Mouse (Mus musculus) kidney, postnatal 0 days (tissue): ENCODE data around the gene Il10. TPM values are rescaled to one million over a fixed set of nuclear protein-coding genes. Genes with fewer than 3 reads are reported as not detected.

Experiments
- ATAC-seq: fragments of 200-750 bp; cut with Nextera tagmentation; replicated peaks from 2 replicates; pipeline ENCODE4 v1.8.0; 2017; ENCODE audit warnings: low read depth, moderate number of reproducible peaks, moderate TSS enrichment, moderate library complexity; ENCODE audit not compliant: low FRiP score
- DNase-seq: peaks from one replicate; pipeline ENCODE4 v3.0.0-alpha.2; 2016; ENCODE audit warnings: low spot score
- H3K27ac ChIP-seq: fragments of 300-500 bp; sonication (generic); 2 replicates; pipeline ENCODE4 v1.5.1; 2014; ENCODE audit warnings: mild to moderate bottlenecking
- H3K27me3 ChIP-seq: fragments of 300-500 bp; sonication (generic); 2 replicates; pipeline ENCODE4 v1.6.1; 2014; ENCODE audit warnings: low read length, mixed read lengths; ENCODE audit not compliant: insufficient read depth
- H3K36me3 ChIP-seq: fragments of 300-500 bp; sonication (generic); 2 replicates; pipeline ENCODE4 v1.6.1; 2014; ENCODE audit warnings: low read length, mixed read lengths; ENCODE audit not compliant: insufficient read depth
- H3K4me1 ChIP-seq: fragments of 300-500 bp; sonication (generic); replicated peaks from 2 replicates; pipeline ENCODE4 v1.6.1; 2014; ENCODE audit warnings: antibody characterized with exemption, low read length, mixed read lengths; ENCODE audit not compliant: insufficient read depth
- H3K4me2 ChIP-seq: fragments of 300-500 bp; sonication (generic); 2 replicates; pipeline ENCODE4 v1.6.1; 2014; ENCODE audit warnings: mild to moderate bottlenecking, low read length, moderate library complexity, mixed read lengths
- H3K4me3 ChIP-seq: fragments of 300-500 bp; sonication (generic); replicated peaks from 2 replicates; pipeline ENCODE4 v1.5.1; 2014; ENCODE audit warnings: low read depth, low read length
- H3K9ac ChIP-seq: fragments of 300-500 bp; sonication (generic); 2 replicates; pipeline ENCODE4 v1.6.1; 2014; ENCODE audit warnings: low read depth, low read length
- H3K9me3 ChIP-seq: fragments of 300-500 bp; sonication (generic); replicated peaks from 2 replicates; pipeline ENCODE4 v1.6.1; 2016; ENCODE audit warnings: low read length, inconsistent platforms, mixed read lengths
- CTCF ChIP-seq: IDR thresholded peaks from 2 replicates; pipeline ENCODE4 v1.5.1; 2016; ENCODE audit warnings: antibody characterized with exemption, low read depth, mild to moderate bottlenecking, moderate library complexity
- WGBS: fragments of 180-500 bp; shearing (Covaris S2); extraction: QIAGEN DNeasy Blood & Tissue Kit; methylation state at CpG from one replicate; pipeline ENCODE4 v1.1.7; 2014; 5-methylcytosine and 5-hydroxymethylcytosine counted together
- polyA plus RNA-seq: library from polyadenylated mRNA; unstranded; fragments of >200 nt; fragmentation: Nextera tagmentation; extraction: Ambion mirVana; gene quantifications from 2 replicates; pipeline ENCODE4 v1.2.1, GENCODE M21; 2015

The Il10 gene
- polyA plus RNA-seq, 1 experiment from 2014 or later: 0.14 TPM

- no peaks in the 10 kb centered on the region for H3K27me3 ChIP-seq
- no peak overlapping the region for H3K27ac ChIP-seq
- H3K4me2 ChIP-seq: no peak overlapping the region
- no peak for DNase-seq
- no peak overlapping the region for H3K9ac ChIP-seq
- no peak overlapping the region for H3K4me3 ChIP-seq
- H3K36me3 ChIP-seq: peaks cover 36% of the 10 kb centered on the region; the same call in 1 of the 2 replicates
- no peak for ATAC-seq
- H3K4me1 ChIP-seq: no peaks in the 10 kb centered on the region
- WGBS: 43% methylated on average over 7 of the region's 7 CpGs
- H3K9me3 ChIP-seq: no peaks in the 10 kb centered on the region
- TF ChIP-seq CTCF: no peak
These were observed 31.4 kb downstream of the Il10 start for GRCm38 (mm10) chr1:131051073-131051472.

DNA sequence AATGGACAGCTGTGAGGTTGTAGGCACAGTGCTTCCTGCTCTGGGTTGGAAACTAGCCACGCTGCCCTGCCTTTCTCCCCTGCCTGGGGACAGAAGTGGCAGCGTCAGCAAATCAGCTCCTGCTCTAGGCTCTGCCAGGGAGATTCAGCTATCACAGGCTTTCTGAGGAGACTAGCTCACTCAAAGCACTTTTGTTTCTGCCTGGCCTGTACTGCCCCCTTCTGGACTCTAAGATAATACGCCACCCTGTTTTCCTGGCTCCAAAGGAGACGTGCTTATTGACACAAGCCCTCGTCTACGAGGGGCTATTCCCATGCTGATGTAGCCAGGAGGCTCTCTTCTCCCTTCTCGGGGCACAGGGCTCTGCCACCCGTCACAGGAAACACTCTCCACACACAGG, 33.6 kb downstream of the Il10 start:
- H3K36me3 ChIP-seq: peaks cover 49% of the 10 kb centered on the region
- no peak overlapping the region for H3K9ac ChIP-seq

GRCm38 (mm10) chr1:131053656-131054055, 34.0 kb downstream of the Il10 start:
- no peak for ATAC-seq
- TF ChIP-seq CTCF: no peak
- H3K4me2 ChIP-seq: no peak overlapping the region
- WGBS: 56% methylated on average over 4 of the region's 4 CpGs
- no peak for DNase-seq
- H3K27me3 ChIP-seq: no peaks in the 10 kb centered on the region
- H3K4me1 ChIP-seq: no peaks in the 10 kb centered on the region
- H3K36me3 ChIP-seq: peaks cover 49% of the 10 kb centered on the region
- H3K27ac ChIP-seq: no peak overlapping the region
- H3K9me3 ChIP-seq: no peaks in the 10 kb centered on the region
- H3K9ac ChIP-seq: no peak overlapping the region
- no peak overlapping the region for H3K4me3 ChIP-seq

More for the DNA sequence above, 33.6 kb downstream of the Il10 start:
- peak; percentile 91 for DNase-seq
- peak; percentile 85 for TF ChIP-seq CTCF
- H3K4me3 ChIP-seq: no peak overlapping the region
- no peaks in the 10 kb centered on the region for H3K4me1 ChIP-seq
- 0 out of 2 replicates have a peak, but pooled peaks have one; percentile 18 for ATAC-seq
- no peak overlapping the region for H3K27ac ChIP-seq
- no peaks in the 10 kb centered on the region for H3K27me3 ChIP-seq
- no peak overlapping the region for H3K4me2 ChIP-seq
- H3K9me3 ChIP-seq: no peaks in the 10 kb centered on the region
- WGBS: 12% methylated on average over 8 of the region's 8 CpGs

- ATAC-seq: no peak
- 83% methylated on average over 4 of the region's 4 CpGs for WGBS
- H3K9ac ChIP-seq: no peak overlapping the region
- no peak overlapping the region for H3K27ac ChIP-seq
- peaks cover 49% of the 10 kb centered on the region for H3K36me3 ChIP-seq
- TF ChIP-seq CTCF: no peak
- DNase-seq: no peak
- H3K4me3 ChIP-seq: no peak overlapping the region
- H3K9me3 ChIP-seq: no peaks in the 10 kb centered on the region
- H3K4me2 ChIP-seq: no peak overlapping the region
- H3K4me1 ChIP-seq: peaks cover 5% of the 10 kb centered on the region; the same call in 1 of the 2 replicates
- H3K27me3 ChIP-seq: no peaks in the 10 kb centered on the region
These were observed 34.6 kb downstream of the Il10 start for GRCm38 (mm10) chr1:131054251-131054650.

DNA sequence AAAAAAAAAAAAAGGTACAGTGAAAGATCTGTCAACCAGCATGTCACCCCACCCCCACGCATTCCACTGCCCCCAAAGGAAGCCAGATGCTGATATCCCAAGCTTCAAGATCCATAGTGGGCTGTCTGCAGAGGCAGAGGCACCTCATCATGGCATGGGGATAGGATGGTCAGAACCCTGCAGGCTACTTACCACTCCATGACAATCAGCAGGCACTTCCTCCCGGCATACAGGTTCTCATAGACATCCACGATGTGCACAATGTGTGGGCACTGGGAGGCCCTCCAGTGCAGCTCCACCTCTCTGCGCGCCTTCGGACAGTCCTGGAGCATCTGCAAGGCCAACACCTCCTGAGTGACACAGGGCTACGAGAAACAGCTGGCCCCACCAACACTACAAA, 38.8 kb downstream of the Il10 start:
- Histone ChIP-seq H3K27me3 (no peaks in the 10 kb centered on the region), H3K4me3 (no peak overlapping the region), H3K4me1 (peaks cover 18% of the 10 kb centered on the region), H3K4me2 (no peak overlapping the region), H3K9me3 (no peaks in the 10 kb centered on the region), H3K36me3 (peaks cover 38% of the 10 kb centered on the region), H3K27ac (no peak overlapping the region), H3K9ac (no peak overlapping the region)
- TF ChIP-seq CTCF: no peak
- no peak for DNase-seq
- WGBS: 71% methylated on average over 7 of the region's 7 CpGs
- no peak for ATAC-seq

DNA sequence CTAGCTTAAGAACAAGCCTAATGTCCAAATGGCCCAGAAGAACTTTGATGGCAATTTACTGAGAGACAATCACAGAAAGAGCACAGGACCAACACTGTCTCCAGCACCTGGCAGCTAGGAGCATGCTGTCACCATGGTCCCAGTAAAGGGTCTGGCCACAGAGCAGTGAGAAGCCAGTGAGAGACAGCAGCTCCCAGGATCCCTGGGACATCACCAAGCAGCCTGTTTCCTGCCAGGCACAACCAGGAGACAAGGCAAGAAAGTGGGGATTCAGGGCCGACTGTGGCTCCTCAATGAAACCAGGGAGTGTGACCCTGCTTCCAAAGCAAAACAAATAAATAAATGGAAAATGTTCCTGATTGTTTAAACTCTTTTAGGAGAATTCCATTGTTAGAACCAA, 39.8 kb downstream of the Il10 start:
- Histone ChIP-seq H3K4me1 (peaks cover 22% of the 10 kb centered on the region), H3K4me3 (no peak overlapping the region), H3K9ac (0 out of 2 replicates have a peak overlapping the region, but pooled peaks have one; percentile 13), H3K27ac (no peak overlapping the region), H3K36me3 (peaks cover 30% of the 10 kb centered on the region), H3K4me2 (no peak overlapping the region), H3K9me3 (no peaks in the 10 kb centered on the region), H3K27me3 (no peaks in the 10 kb centered on the region)
- ATAC-seq (no peak), DNase-seq (no peak)
- 31% methylated on average over 1 of the region's 1 CpGs for WGBS
- TF ChIP-seq CTCF: no peak

DNA sequence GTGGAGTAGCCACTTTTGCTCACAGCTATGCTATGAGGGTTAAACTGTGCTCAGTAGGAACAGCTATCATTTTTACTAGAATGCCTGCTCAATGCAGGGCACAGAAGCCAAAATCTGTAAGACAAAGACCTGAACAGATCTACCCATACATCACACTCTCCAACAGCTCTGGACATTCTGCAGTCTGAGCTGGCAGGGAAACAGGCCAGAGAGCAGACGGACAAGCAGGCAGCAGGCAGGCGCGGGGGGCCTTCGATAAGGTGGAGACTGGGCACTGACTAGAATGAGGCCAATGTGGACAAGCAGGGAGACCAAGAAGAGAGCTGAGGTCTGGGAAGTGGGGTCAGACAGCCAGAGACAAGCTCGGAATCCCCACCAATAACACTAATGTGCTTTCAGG, 40.2 kb downstream of the Il10 start:
- H3K4me3 ChIP-seq: no peak overlapping the region
- no peak for TF ChIP-seq CTCF
- 84% methylated on average over 5 of the region's 5 CpGs for WGBS
- peaks cover 25% of the 10 kb centered on the region for H3K36me3 ChIP-seq
- H3K27ac ChIP-seq: no peak overlapping the region
- no peak for DNase-seq
- ATAC-seq: no peak
- H3K27me3 ChIP-seq: no peaks in the 10 kb centered on the region
- peaks cover 22% of the 10 kb centered on the region for H3K4me1 ChIP-seq
- no peak overlapping the region for H3K9ac ChIP-seq
- no peaks in the 10 kb centered on the region for H3K9me3 ChIP-seq
- no peak overlapping the region for H3K4me2 ChIP-seq
